Mouse (Mus musculus) olfactory bulb, adult 2 months (tissue): ENCODE results near the gene Inhba. TPM values are rescaled to one million over a fixed set of nuclear protein-coding genes. Genes with fewer than 3 reads are reported as not detected.

ENCODE experiments used
- H3K27ac ChIP-seq: fragments of 200-500 bp; 2 replicates; pipeline ENCODE4 v1.5.1; 2012; ENCODE audit warnings: low read depth, low read length; ENCODE audit not compliant: insufficient read depth
- H3K4me1 ChIP-seq: fragments of 200-500 bp; 2 replicates; pipeline ENCODE4 v1.6.1; 2012; ENCODE audit warnings: low read length; ENCODE audit not compliant: control insufficient read depth, insufficient read depth
- H3K4me3 ChIP-seq: fragments of 200-500 bp; 2 replicates; pipeline ENCODE4 v1.5.1; 2012; ENCODE audit warnings: mild to moderate bottlenecking, low read depth, low read length, moderate library complexity; ENCODE audit not compliant: insufficient read depth
- CTCF ChIP-seq: fragments of 200-500 bp; IDR thresholded peaks from 2 replicates; pipeline ENCODE4 v1.5.1; 2012; ENCODE audit warnings: low read depth, mild to moderate bottlenecking, low read length, moderate library complexity; ENCODE audit not compliant: insufficient read depth
- POLR2A ChIP-seq: fragments of 200-500 bp; IDR thresholded peaks from 2 replicates; pipeline ENCODE4 v1.6.1; 2012; ENCODE audit warnings: mild to moderate bottlenecking, low read depth, low read length, moderate library complexity; ENCODE audit not compliant: insufficient read depth
- WGBS: fragments of 180-500 bp; shearing (Covaris S2); methylation state at CpG from one replicate; pipeline ENCODE4 v1.1.7; 2018; 5-methylcytosine and 5-hydroxymethylcytosine counted together
- polyA plus RNA-seq: library from polyadenylated mRNA; stranded (reverse); fragments of >200 nt; gene quantifications from 2 replicates; pipeline ENCODE4 v1.2.4, GENCODE M21; 2012; ENCODE audit warnings: low replicate concordance; ENCODE audit not compliant: missing spikeins, insufficient read depth, insufficient read length

Inhba gene
- polyA plus RNA-seq, 1 experiment, result not detected

DNA sequence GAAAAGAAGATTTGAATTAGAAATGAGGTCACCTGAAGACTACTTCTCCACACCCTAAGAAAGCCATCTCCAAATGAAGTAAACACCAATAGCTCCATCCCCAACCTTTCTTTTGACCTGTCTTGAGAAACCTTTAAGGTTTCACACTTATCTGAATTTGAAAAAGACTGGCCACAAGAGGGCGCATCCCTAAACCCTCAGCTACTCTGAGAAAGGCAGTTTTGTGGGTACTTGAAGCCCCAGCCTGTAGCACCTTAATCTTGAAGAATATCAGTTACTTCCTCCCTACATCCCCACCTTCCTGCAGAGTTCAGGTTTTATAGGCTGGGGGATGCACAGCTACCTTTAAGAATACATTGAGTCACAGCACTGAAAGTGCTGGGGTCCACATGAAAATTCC is 9.0 kb downstream of the Inhba start:
- Histone ChIP-seq H3K4me3 (no peak overlapping the region), H3K27ac (0 out of 2 replicates have a peak overlapping the region, but pooled peaks have one; percentile 24), H3K4me1 (peaks cover 15% of the 10 kb centered on the region)
- TF ChIP-seq CTCF (no peak), POLR2A (no peak)
- 3% methylated on average over 1 of the region's 1 CpGs for WGBS

DNA sequence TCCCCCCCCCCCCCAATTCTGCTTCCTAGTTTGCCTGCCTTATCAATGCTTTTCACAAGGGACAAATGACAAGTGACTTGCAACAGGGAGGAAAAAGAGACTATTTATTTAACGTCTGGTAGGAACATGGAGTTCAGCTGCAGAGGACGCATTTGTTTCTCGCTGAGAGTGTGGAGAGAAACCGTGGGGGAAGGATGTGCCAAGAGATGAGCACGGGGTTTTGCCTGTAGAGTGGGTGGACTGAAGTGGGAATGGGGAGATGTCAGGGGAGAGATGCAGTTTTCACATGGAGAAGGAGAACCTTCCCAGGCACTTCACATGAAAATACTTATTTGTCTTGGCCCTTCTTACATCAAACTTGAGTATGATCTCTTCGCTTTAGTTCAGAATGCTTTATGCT is 9.5 kb downstream of the Inhba start:
- 46% methylated on average over 6 of the region's 6 CpGs for WGBS
- Histone ChIP-seq H3K27ac (0 out of 2 replicates have a peak overlapping the region, but pooled peaks have one; percentile 24), H3K4me3 (peak overlapping the region; percentile 2; the same call in 1 of the 2 replicates)

DNA sequence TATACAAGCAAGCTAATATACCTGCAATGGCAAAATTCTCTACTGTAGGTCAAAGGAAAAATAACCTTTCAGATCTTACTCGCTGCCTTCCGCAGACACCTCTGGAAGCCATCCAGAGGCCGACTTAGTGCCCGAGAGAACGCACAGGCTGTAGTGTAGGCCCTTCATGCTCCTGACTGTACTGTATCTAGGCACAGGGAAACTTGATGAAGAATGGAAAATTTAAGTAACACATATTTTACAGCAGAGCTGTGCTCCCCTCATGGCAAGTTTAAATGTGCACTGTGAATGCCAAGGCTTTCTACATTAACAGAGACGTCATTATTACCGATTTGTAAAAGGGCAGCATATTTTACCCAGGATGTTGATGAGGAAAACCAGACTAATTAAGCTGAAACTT is 10.2 kb downstream of the Inhba start:
- Histone ChIP-seq H3K4me3 (no peak overlapping the region; the same call in 1 of the 2 replicates), H3K27ac (no peak overlapping the region), H3K4me1 (peaks cover 15% of the 10 kb centered on the region)
- WGBS, result 68% methylated on average over 7 of the region's 7 CpGs
- no peak for TF ChIP-seq POLR2A
- no peak for TF ChIP-seq CTCF

More for the DNA sequence above, 9.5 kb downstream of the Inhba start:
- H3K4me1 ChIP-seq, result peaks cover 15% of the 10 kb centered on the region
- TF ChIP-seq CTCF (no peak), POLR2A (no peak)

DNA sequence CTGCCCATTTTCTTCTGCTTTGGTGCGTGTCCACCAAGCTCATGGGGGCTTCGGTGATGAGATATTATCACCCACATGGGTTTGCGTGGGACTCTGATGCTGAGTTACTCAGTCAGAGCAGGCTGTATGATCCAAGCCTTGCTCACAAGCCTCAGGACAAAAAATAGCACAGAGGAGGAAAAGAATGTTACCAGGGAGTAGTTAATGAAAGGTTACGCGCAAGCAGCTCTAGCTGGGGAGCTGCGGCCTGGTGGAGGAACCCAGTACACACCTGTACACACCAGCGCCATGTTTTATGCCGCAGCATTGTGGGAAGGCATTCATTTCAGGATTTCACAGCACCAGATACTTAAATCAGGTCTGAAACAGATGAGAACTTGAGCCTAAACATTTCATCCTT is 10.9 kb downstream of the Inhba start:
- 40% methylated on average over 8 of the region's 8 CpGs for WGBS
- TF ChIP-seq CTCF (no peak), POLR2A (no peak)
- H3K27ac ChIP-seq, result peak overlapping the region; percentile 10; the same call in 1 of the 2 replicates
- peaks cover 10% of the 10 kb centered on the region for H3K4me1 ChIP-seq
- H3K4me3 ChIP-seq, result no peak overlapping the region

DNA sequence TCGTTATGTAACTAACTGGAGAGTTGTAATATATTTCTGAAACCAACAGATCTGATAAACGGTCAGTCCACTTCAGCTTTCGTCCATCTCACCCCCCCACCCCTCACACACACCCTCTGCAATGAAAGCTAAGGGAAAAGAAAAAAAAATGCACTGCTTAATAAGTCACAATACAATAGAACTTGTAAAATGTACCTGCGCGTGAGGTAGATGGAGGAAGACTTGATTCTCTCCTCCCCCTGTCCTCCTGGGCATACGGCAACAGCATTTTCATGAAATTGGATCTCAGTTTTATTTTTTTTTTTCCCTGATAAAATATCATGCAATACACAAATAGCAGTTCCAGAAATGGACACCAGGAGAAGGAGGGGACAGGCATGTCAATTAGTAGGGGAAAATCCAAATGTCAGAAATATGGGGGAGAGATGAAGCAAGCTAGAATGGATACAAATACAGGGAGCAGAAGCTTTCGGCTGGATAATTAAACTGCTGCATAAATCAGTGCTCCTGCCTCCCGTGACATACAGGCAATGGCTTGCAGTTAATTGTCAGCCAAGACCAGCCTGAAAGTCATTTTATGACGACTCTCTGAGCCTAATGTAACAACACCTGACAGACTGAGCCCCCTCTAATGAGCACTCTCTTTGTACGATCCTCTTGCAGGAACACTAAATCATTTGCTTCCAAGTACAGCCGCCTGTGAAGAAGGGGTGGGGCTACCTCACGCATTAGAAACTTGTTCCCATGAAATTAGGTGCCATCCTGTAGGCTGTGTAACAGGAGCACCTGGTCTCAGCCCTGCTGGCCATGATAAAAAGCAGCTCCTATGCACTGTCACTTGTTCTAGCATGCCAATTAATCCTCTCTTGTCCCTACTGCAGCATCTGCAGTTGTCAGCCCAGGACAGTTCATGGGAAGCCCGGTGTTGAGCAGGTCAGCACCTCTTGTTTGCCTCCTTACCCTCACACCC is 11.7 kb downstream of the Inhba start:
- Histone ChIP-seq H3K4me1 (peaks cover 5% of the 10 kb centered on the region), H3K4me3 (peak overlapping the region; percentile 4; the same call in 1 of the 2 replicates), H3K27ac (peak overlapping the region; percentile 79; the same call in 1 of the 2 replicates)
- no peak for TF ChIP-seq CTCF
- no peak for TF ChIP-seq POLR2A
- 48% methylated on average over 13 of the region's 13 CpGs for WGBS

DNA sequence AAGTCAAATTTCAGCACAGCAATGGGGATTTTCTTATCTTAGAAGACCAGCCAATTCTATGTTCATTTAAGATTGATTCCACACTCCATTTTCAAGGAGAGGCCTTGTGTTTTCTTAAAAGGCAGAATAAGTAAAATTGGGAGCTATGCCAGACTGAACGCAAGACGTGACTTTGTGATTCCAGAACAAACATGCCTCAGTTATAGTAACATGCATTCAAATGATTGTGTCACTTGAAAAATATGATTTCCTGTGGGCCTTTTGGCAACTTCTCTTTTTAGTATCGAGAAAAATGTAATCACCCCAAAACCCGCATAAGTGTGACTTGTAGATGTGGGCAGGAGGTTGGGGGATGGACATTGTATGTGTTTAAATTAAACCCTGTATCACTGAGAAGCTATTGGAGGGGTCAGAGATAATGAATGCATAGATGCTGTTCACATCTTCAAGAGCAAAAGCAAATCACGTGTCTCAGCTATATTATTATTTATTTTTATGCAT is 19.0 kb downstream of the Inhba start:
- 85% methylated on average over 5 of the region's 5 CpGs for WGBS
- Histone ChIP-seq H3K4me1 (no peaks in the 10 kb centered on the region), H3K4me3 (no peak overlapping the region), H3K27ac (no peak overlapping the region)
- no peak for TF ChIP-seq POLR2A
- no peak for TF ChIP-seq CTCF

DNA sequence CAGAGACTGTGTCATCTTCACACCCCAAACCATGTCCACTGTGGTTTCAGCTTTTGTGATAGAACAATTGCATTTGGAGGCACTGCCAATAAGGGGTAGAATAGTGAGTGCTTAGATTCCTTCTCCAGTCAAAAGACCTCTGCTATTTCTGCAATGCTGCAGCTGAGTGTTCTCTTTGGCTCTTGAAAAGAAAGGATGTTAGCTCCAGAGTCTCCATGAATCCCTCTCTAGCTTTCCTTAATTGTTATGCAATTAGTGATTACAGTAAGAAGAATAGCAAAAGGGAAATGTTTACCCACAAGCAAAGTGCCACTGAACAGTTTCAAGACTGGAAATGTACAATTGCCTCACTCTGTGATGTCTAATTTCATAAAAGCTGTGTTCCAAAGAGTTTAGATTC is 20.8 kb downstream of the Inhba start:
- Histone ChIP-seq H3K27ac (no peak overlapping the region), H3K4me1 (no peaks in the 10 kb centered on the region), H3K4me3 (no peak overlapping the region)
- no peak for TF ChIP-seq CTCF
- no peak for TF ChIP-seq POLR2A

DNA sequence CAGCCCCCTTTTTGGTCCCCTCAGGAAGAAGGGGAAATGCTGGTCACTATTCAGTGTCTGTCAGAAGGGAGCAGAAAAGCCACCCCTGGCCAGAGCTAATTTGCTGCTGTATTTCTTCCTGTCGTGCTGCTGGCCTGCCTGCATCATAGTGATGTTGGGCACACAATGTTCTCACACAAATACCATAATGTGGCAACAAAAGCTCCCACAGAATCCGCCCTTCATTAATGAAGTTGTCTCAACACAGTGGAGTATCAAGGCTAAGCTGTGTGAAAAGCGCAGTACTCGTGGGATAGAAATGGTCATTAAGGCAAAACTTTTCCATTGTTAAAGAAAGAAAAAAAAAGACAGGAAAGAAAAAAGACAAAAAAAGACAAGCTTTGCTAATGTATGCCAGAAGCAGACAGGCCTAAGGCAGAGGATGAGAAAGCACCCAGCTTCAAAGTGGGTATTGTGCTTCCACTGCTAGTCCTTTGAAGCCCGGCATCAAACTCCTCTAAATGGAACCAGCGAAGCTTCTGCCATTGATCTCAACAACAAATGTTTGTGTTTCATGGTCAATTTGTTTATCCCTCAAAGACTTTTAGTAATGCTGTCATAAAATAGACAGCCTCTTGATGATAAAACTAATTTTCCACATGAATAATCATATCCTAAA is 21.4 kb downstream of the Inhba start:
- Histone ChIP-seq H3K4me1 (no peaks in the 10 kb centered on the region), H3K27ac (no peak overlapping the region), H3K4me3 (no peak overlapping the region)
- no peak for TF ChIP-seq POLR2A
- TF ChIP-seq CTCF, result no peak
- 54% methylated on average over 6 of the region's 6 CpGs for WGBS

DNA sequence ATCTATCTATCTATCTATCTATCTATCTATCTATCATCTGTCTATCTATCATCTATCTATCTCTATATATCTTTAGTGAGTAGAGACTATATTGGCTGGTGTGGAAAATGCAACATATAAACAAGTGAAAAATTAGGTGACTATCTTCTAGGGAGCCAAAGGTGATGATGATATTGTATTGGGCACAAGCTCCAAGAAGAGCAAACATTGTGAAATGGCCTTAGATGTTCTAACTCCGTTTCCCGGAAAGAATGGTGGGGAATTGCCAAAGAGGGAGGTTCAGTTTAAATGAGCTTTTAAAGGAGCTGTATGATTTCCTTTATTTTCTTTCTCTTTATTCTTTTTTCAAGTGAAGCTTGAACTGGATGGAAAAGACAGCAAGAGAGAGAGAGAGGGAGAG is 57.4 kb downstream of the Inhba start:
- TF ChIP-seq CTCF (no peak), POLR2A (no peak)
- Histone ChIP-seq H3K4me1 (no peaks in the 10 kb centered on the region), H3K4me3 (no peak overlapping the region), H3K27ac (no peak overlapping the region)
- WGBS, result 61% methylated on average over 2 of the region's 2 CpGs
